Mouse (Mus musculus): Measurements from ENCODE around the gene Nuak2.
"Not testable (repeated sequence)": the region's sequence is repeated elsewhere in the genome, so short reads cannot be mapped to it uniquely, and the experiment has no call there.

Gene Nuak2

DNA sequence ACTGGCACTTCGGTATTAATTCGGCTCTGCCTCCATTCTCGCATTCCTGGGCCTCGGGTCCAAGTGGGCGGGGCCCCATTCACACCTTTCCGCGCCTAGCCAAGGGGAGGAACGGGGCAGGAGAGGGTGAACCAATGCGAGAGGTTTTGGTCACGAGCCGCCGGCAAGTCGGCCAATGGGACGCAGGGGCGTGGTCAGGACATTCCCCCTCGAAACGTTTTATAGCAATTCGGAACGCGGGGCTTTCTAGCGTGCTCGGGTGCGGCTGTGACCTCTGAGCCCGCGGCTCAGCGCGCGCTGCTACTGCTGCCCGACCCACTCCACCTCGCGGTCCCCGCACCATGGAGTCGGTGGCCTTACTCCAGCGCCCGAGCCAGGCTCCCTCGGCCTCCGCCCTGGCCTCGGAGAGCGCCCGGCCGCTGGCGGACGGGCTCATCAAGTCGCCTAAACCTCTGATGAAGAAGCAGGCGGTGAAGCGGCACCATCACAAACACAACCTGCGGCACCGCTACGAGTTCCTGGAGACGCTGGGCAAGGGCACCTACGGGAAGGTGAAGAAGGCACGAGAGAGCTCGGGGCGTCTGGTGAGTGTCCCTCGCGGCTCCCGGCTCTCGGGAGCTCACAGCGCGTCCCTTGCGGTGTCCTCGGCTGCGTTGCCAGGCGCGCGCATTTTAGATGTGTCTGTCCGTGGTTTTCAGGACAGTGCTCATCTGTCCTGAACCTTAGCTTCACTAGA is at the start of gene Nuak2:
Gene Nuak2, plus strand, starts transcription at position 238 of the 736 bp plus-strand sequence.
- peak; percentile 80 for DNase-seq (ENCODE audit: low spot score)

DNA sequence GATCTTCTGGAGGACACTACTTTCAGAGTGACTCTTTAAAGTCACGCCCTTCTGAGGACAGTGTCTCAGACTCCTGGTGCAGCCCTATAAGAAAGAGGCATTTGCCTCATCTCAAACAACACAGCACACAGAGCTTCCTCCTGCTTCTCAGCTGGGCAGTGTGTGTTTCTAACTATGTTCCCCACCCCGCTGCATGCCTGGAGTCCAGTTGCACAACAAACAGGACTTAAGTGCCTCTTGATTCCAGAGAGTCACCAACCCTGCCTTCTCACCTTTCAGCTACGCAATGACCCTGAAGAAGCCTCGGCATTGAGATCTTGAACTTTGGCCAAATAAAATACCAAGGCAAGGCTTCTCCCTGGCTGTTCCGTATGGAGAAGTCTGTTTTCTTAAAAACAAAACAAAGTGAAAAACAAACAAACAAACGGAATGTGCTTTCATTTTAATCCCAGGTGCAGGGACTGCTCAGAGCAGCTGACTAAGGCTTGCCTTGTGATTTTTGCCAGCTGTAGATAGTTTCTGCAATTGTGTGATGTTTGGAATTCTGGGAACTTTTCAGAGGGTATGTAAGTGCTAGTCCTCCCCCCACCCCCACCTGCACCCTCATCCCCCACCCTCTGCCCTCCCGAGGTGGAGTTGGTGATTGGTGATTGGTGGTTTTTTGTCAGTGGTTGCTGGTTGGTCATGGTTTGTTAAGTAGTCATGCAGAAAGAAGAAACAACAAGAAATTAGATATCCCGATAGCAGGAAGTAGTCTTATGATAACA is 49.0 kb upstream of the Nuak2 start:
- DNase-seq (ENCODE audit: low spot score), result no peak

DNA sequence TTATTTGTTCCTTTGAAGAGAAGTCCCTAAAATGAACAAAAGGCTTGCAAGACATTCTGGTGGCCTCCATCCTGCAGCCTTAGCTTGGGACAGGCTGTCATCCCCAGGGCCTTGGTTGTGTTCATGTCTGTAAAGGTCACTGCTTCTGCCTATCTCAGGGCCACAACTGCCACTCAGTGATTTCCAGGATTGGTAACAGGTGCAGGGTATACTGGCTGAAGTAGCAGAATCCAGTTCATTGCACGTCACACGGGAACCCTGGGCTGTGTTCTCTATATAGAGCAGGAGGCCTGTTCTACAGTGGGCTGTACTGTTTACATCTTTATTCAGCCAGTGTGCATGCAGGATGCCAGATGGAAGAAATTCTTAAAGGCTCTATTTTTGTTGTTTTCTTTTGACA is 48.0 kb upstream of the Nuak2 start:
- DNase-seq (ENCODE audit: low spot score), result no peak

DNA sequence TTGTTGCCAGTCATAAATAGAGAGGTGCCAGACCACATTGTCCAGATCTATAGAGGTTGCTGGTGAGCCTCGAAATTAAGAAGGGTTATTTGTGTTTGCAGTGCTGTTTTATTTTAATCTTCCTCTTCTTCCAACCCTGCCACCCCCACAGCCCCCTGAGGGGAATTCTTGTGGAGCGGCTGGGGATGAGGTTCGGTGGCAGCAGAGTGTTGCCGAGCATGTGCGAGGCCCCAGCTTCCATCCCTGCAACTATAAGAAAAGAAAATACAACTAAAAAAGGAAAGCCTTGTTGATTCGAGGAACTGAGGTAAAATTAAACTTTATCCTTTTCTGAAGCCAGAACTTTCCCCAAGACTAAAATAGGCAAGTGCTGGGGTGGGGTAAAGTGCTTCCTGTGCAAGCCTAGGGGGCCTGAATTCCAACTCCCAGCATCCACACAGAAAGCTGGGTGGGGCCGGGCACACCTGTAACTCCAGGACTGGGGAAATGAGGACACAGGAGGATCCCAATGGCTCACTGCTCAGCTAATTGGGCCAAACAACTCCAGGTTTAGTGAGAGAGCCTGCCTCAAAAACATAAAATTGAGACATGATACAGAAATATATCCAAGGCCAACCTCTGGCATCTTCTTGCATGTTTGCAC is 47.4 kb upstream of the Nuak2 start:
- DNase-seq (ENCODE audit: low spot score), result no peak

DNA sequence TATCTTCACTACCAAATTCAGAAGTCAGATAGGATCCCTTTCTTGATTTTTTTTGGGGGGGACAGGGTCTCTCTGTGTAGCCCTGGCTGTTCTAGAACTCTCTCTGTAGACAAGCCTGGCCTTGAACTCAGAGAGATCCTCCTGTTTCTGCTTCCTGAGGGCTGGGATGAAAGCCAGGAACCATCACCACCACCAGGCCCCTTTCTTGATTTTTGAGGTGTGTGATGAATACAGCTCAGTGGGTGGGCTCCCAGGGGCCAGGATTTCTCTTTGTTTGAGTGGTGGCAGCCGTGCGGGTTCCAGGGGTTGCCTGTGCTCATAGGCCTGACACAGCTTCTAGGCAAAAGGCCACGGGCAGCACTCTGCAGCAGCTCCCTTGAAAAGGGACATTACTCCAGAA is 44.7 kb upstream of the Nuak2 start:
- DNase-seq (ENCODE audit: low spot score), result no peak

DNA sequence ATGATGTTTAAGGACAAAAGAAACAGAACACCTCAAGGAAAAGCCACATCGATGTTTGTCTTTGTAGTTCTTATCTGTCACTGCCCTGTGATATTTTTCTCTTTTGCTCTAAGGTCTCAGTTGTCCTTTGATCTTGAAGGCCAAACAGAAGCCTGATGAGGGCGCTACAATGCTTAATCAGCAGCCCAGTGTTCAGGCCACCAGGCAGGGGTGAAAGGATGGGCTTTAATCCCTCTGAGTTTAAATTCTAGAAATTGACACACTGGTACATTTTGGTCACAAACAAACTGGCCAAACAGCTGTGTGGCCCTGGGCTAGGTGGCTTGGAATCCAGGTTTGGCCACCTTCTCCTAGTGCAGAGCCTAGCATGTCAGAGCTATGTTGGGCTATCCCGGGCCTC is 39.2 kb upstream of the Nuak2 start:
- DNase-seq (ENCODE audit: low spot score), result no peak

DNA sequence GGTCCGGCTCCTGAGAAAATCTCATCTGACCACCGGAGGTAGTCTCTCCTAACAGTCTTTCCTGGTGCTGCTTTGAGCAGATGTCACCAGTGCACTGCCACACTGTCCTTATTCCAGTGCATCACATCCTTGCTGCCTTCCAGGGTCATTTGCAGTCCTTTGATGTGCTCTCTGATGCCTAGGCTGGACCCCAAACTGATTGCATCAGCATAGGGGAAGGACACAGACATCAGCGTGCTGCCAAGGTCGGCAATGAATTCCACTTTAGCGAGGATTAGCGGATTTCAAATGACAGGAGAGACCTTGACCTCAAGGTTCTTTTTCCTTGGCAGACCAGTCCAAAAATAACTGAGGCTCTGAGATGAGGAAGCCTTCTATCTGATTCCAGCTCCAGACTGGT is 38.8 kb upstream of the Nuak2 start:
- DNase-seq (ENCODE audit: low spot score), result no peak

DNA sequence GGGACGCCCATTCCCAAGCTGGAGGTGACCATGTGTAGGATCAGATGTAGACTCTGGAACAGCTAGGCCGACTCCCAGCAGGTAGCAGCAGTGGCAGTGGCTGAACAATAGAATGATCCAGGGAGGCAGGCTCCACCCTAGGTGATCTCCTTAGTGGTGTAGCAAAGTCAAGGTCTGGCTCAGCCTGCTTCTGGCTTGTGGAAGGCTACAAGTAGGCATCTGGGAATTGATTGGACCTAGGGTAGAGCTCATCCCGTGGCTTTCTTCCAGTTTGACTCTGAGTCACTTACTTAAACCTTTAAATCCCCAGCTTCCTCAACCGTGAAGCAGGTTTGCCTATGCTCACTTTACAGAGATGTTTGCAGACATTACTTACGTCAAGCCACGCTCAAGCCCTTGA is 35.3 kb upstream of the Nuak2 start:
- DNase-seq (ENCODE audit: low spot score), result not testable (repeated sequence)

DNA sequence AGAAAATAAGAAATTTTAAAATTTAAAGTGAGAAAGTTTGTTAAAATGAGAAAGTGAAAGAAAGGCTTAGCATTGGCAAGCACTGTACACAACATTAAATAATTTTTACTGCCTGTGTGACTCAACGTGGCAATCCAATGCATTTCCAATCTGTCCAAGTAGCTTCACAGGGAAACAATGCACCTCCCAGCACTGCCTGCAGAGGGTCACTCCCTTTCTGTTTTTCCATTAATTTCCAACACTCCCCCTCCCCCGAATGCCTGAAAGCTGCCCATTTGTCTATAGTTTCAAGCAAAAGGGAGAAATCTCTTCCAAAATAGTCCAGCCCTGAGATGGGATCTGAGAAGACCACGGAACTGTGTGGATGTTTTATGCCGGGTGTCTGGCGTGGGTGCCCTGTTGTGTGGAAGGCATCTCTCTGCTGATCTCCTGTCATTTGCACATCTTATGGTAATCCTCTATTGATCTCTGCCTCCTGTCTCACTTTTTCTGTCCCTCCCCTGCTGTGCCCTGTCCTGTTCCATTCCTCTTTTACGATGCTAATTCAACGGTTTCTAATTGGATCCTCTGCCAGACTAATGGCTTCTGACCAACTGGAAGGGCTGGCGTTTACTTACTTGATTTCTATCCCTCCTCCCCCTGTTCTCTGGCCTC is 34.3 kb upstream of the Nuak2 start:
- DNase-seq (ENCODE audit: low spot score), result no peak

DNA sequence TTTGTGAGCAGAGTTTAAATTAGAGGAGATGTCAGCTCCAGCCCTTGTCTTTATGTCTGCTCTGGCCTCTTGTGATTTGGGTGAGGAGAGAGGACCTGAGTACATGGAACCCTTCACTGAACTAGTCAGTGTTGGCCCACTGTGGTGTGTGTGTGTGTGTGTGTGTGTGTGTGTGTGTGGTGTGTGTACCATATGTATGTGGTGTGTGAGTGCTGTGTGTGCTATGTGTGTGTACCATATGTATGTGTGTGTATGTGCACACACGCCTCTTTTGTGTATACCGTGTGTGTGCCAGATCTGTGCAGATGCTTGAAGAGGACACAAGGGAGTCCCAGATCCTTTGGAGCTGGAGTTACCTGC is 33.8 kb upstream of the Nuak2 start:
- no peak for DNase-seq (ENCODE audit: low spot score)

DNA sequence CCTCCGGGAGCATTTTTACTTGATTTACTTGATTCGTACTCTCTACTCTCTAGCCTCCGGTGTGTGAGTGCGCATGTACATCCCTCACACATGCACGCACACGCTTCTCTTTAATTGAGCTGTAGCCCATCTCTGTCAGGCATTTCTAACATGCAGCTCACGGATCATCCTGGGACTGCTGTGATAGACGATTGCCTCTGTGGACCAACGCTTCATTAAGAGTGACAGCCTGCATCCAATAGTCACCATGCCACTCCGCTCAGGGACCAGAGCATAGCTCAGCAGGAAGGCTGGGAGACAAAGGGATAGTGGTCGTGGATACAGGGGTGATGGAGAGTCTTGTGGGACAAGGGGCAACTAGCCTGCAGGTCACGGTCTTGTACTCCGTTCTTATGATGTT is 32.9 kb upstream of the Nuak2 start:
- DNase-seq (ENCODE audit: low spot score), result no peak

DNA sequence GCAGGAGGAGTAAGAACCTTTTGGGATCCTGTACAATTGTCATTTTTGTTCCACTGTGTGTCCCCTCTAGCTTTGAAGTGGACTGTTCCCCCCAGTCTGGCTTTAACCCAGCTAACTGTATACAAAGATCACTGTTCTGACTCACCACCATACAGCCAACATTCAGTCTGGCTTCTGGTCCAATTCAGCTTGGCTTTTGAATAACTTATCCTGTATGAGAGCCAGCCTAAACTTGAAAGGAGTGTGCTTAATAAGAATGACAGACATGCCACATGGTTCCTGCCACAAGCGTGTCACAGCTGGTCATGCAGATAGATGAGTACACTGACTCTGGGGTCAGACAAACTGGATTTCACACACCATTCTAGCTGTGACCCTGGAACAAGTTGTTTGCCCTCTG is 29.2 kb upstream of the Nuak2 start:
- DNase-seq (ENCODE audit: low spot score), result no peak

DNA sequence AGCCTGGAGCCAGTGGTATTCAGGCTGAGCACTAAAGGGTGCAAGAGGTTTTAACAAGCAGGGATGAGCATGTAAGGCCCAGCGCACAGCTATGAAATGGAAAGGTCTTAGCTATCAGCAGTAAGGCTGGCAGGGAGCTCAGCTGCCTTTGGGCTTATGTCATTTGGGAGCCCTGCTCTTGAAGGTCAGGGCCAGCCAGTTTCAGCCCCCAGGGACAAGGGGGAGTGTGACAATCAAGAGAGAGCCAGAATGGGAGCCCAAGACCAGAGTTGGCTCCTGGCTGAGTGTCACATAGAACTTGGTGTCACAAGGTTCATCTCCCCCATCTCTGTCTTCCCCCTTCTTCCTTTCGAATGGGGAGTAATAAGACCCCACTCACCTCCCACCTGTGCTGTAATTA is 28.5 kb upstream of the Nuak2 start:
- DNase-seq (ENCODE audit: low spot score), result no peak

DNA sequence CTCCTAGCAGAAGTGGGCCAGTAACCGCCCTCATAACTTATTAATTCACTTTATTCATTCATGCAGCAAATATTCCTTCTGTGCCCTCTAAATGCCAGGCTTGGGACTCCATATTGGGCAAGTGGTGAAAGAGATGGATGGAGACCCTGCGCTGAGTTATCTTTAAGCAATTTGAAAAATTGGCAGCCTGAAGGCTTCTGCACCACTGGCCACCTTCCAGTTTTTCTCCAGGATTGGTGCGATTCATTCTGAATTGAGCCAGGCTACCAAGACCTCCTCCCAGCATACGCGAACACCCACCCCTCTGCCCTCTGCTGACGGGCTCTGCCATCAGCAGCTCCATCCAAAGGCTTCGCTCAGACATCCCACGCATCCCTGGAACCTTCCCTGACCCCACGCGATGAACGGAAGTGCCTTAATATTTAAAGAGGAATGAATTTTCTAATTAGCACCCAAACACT is 27.9 kb upstream of the Nuak2 start:
- no peak for DNase-seq (ENCODE audit: low spot score)

DNA sequence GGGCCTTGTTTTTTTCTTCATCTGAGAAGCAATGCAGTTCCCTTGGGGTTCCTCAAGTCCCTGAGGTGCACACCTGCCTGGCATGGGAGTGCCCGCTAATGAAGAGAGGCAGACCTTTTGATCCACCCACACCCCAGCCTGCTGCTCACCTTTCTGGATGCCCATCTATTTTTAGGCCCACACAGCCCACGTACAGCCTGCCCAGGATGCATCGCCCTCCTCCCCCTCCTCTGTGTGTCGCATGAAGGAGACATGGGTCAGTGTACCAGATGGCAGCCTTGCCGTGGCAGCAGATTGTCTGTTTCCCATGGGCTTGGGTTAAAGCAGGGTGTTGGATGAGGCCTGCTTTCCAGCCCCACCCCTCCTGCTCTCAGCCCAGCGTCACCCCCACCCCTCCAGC is 26.0 kb upstream of the Nuak2 start:
- no peak for DNase-seq (ENCODE audit: low spot score)

DNA sequence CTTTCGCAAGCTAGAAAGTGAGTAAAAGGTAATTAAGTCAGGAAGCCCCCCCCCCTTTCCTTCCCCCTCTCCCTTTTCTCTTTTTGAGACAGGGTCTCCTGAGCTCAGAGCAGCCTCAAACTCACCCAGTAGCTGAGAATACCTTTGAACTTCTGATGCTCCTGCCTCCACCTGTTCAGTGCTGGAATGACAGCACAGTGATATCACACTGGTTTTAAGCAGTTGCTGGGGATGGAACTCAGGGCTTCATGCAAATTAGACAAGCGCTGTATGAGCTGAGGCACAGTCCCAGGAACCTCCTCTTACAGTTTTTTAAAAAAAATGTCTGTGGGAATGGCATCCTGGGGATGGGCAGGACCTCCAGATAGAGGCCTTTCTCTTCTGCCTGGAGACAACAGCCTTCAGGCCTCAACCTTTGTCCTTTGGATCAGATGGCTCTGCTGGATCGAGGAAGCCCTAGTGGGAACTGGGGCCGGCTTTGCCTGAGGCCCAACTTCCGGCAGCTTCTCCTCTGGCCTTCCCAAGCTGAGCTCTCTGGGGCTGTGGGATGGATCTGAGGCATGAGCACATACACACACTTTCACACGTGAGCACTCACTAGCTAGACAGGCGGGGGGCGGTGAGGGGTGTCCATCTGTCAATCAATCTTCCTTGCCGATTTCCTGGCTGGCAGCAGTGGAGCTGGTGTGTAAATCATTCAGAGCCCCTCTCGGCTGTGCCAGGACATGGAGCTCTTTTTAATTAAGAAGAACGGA is 24.8 kb upstream of the Nuak2 start:
- no peak for DNase-seq (ENCODE audit: low spot score)

DNA sequence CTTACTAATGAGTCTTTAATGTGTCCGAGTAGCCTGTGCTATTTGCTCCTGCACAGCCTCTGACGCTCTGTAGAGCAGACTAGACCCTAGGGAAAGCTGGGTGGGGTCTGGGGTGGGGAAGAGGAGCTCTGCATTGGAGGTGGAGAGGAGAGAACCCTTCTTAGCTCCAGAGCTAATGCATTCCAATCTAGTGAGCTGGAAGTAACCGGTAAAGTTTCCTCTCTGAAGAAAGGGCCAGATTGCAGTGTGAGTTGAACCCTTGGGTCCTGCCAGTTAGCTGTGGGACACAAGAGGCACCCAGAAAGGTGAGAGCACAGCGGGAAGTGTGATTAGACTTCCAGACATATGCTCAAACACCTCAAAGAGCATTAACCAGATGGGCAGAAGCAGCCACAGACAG is 24.2 kb upstream of the Nuak2 start:
- DNase-seq (ENCODE audit: low spot score), result no peak

DNA sequence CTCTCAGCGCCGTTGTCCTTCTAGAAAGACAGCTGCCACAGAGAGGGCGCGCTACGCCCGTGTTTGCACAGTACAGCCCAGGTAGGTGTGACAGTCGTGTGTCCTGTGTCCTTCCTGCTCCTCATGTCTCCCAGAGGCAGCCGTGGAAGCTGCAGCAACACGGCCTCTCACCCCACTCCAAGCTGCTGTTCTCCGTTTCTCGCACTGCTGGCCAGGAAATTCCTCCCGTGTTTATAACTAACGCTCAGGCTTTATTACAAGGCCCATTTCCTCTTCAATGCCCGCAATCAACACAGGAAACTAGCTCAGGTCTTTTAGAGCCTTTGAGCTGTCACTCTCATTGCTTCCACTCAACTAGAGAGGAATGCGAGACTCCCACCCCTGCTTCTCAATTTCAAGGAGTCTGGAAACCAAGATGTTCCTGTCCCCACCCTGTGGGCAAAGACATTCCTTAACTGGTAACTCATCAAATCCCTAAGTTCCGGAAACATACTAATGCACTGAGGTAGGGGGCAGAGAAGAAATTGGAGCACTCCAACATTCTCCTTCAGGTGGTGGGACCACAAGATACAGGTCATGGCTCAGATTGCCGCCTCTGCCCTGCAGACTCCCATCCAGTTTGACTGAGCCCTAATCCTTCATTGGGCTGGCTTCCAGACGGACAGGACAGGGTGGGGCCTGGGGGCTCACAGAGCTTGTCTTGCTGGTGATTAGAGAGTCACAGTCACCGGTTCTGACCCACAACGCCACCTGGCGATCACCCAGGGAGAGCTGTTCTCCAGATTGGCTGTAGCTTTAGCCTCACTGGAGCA is 23.4 kb upstream of the Nuak2 start:
- no peak for DNase-seq (ENCODE audit: low spot score)

DNA sequence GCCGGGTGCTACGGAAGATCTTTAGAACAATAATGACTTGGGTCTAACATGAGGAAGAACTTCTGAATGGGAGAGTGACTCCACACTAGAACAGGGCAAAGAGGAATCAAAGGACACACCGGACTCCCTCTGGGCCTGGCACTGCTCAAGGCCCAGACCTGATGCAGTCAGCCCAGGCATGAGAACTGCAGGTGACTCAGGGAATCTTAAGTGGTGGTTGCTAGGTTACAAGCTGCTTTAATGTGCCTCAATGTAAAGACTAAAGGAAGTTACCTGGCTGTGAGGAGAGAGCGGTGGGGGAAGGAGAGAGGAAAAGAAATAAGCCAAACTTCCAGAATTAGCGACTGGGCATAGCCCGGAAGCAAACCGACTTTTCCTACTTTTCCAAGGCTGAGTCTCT is 20.4 kb upstream of the Nuak2 start:
- no peak for DNase-seq (ENCODE audit: low spot score)

DNA sequence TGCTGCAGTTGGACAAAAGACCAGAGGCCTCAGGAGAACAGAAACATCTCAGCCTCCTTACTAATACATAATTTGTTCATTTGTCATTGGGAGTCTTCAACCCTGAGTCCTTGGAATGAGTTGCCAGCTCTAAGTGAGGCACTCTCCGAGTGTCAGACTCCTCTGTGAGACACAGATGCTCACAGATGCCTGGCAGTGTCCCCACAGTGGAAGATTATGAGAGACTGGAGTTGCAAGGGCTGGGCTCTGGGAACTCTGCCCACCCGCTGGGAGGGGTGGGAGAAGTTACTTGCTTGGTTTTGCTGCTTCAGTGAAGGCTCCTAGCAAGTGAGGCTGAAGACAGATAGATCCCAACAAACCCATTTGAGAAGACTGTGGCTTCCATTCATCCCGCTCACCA is 19.9 kb upstream of the Nuak2 start:
- no peak for DNase-seq (ENCODE audit: low spot score)

DNA sequence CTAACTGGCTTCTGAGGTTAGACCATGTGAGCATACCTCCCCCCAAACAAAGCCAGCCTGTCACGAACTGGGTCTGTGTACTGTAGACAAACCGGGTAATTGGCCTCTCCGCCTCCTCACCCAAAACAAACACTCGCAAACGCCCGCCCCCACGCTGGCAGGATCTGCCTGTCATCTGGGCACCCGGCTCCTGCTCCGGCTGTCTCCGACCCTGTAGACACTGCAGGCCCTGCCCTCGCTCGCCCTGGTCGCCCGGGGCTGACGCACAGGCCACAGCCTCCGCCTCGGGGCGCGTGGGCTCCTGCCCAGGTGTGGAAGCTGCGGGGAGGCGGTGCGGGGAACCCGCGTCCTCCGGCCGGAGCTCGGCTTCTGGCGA is 17.5 kb upstream of the Nuak2 start, which contains the start of gene Klhdc8a:
Gene Klhdc8a, plus strand, starts transcription at position 202 of the 376 bp plus-strand sequence.
- peak; percentile 55 for DNase-seq (ENCODE audit: low spot score)

Data from ovary, postnatal 36 days (tissue).